Comparison of ENCODE assay signal across 25 mouse cellular contexts in genomic region chr10:46321040-46321439, GRCm38 (mm10).
"Had no signal": no experiment of that assay in that cellular context is flagged by ENCODE, and none has a peak within 500 bp of the region (broad histone marks: within the 10 kb centered on the region; RNA-seq: fewer than 3 reads in every experiment).

No protein-coding gene starts in this region.

- H3K36me3 ChIP-seq: heart, embryonic 10.5 days; heart, embryonic 12.5 days; hindbrain, embryonic 10.5 days; hindbrain, embryonic 12.5 days; kidney, embryonic 15.5 days; limb, embryonic 13.5 days; limb, embryonic 15.5 days had no signal

- DNase-seq: gastrocnemius, adult 2 months; gastrocnemius, postnatal 10 days; gastrocnemius, postnatal 25 days; heart, adult 18-20 months; heart, postnatal 10 days; heart, postnatal 4 days; kidney, adult 11 months; kidney, adult 2 months; kidney, adult 9 months; kidney, postnatal 14 days; kidney, postnatal 36 days; layer of hippocampus, adult 9-11 months; layer of hippocampus, postnatal 36 days; left cerebral cortex, postnatal 4 days had no signal

- H3K27me3 ChIP-seq: heart, embryonic 12.5 days; hindbrain, embryonic 12.5 days; kidney, embryonic 15.5 days; limb, embryonic 13.5 days; limb, embryonic 15.5 days had no signal

- H3K9me3 ChIP-seq: heart, embryonic 10.5 days; heart, embryonic 12.5 days; hindbrain, embryonic 10.5 days; hindbrain, embryonic 12.5 days; kidney, embryonic 15.5 days; limb, embryonic 13.5 days; limb, embryonic 15.5 days had no signal

- H3K27ac ChIP-seq: gastrocnemius, adult 2 months; heart, embryonic 10.5 days; hindbrain, embryonic 10.5 days; hindbrain, embryonic 12.5 days; hindbrain, embryonic 14.5 days; hindbrain, postnatal 0 days; kidney, embryonic 15.5 days; kidney, postnatal 0 days; limb, embryonic 13.5 days; limb, embryonic 15.5 days had no signal

- ATAC-seq: hindbrain, postnatal 0 days; intestine, embryonic 16.5 days had no signal

- H3K4me1 ChIP-seq: heart, embryonic 10.5 days; heart, embryonic 12.5 days; hindbrain, embryonic 10.5 days; hindbrain, embryonic 12.5 days; kidney, embryonic 15.5 days; limb, embryonic 13.5 days; limb, embryonic 15.5 days had no signal

- H3K4me2 ChIP-seq: heart, embryonic 12.5 days; hindbrain, embryonic 12.5 days; hindbrain, embryonic 14.5 days; kidney, embryonic 15.5 days; limb, embryonic 13.5 days; limb, embryonic 15.5 days had no signal

- H3K9ac ChIP-seq: heart, embryonic 12.5 days; hindbrain, embryonic 12.5 days; hindbrain, embryonic 14.5 days; kidney, embryonic 15.5 days; limb, embryonic 13.5 days; limb, embryonic 15.5 days had no signal

- H3K4me3 ChIP-seq: gastrocnemius, adult 2 months; heart, embryonic 10.5 days; heart, embryonic 12.5 days; hindbrain, embryonic 10.5 days; hindbrain, embryonic 12.5 days; kidney, embryonic 15.5 days; limb, embryonic 13.5 days; limb, embryonic 15.5 days had no signal
